Mouse (Mus musculus) cerebellum, adult 2 months (tissue): ENCODE measurements around the gene Rps2.

Source experiments
- CTCF ChIP-seq: fragments of 200-500 bp; IDR thresholded peaks from 2 replicates; pipeline ENCODE4 v1.5.1; 2011; ENCODE audit warnings: low read depth, mild to moderate bottlenecking, control low read depth, low read length, moderate library complexity, borderline replicate concordance; ENCODE audit not compliant: insufficient read depth
- POLR2A ChIP-seq: fragments of 200-500 bp; IDR thresholded peaks from 2 replicates; pipeline ENCODE4 v1.6.1; 2011; ENCODE audit warnings: low read length, control low read depth, borderline replicate concordance; ENCODE audit not compliant: insufficient read depth

GRCm38 (mm10) chr17:24701251-24701650 lies 16.7 kb upstream of the Rps2 start:
- no peak for TF ChIP-seq CTCF
- no peak for TF ChIP-seq POLR2A
